Mouse (Mus musculus): ENCODE results near the gene Adm. TPM values are rescaled to one million over a fixed set of nuclear protein-coding genes. Genes with fewer than 3 reads are reported as not detected.

Gene Adm
- polyA plus RNA-seq, 1 experiment, result 1.4 TPM

DNA sequence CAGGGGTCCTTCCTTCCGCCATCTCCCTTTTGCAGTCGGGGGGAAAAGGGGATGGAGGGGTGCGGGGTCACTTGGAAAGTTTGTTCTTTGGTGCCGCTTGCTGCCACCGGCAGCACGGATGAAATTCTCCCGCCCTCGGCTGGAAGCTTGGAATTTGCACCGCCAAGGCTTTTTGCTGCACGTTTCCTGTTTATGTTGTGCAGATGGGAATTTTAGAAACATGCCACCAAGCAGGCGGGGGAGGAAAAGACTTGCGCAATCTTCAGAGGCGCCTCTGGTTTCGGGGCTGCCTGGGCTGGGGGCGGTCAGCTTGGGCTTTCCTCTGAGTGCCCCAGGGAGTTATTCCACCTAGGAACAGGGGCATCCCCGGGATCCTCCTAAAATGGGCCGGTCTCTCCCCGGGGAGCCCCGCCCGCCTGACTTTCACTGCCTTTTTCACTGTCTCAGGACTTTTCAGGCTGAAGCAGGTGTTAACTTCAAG is 12.3 kb upstream of the Adm start:
- TF ChIP-seq POLR2A (IDR thresholded peaks at IDR 0.05; ENCODE audit: borderline replicate concordance, extremely low read depth, insufficient read depth, insufficient read length, poor library complexity, severe bottlenecking), result no peak
- no peak for TF ChIP-seq CTCF (IDR thresholded peaks at IDR 0.05; ENCODE audit: borderline replicate concordance, extremely low read depth, insufficient read depth, insufficient read length)
- DNase-seq (ENCODE audit: low read depth), result peak; percentile 72

DNA sequence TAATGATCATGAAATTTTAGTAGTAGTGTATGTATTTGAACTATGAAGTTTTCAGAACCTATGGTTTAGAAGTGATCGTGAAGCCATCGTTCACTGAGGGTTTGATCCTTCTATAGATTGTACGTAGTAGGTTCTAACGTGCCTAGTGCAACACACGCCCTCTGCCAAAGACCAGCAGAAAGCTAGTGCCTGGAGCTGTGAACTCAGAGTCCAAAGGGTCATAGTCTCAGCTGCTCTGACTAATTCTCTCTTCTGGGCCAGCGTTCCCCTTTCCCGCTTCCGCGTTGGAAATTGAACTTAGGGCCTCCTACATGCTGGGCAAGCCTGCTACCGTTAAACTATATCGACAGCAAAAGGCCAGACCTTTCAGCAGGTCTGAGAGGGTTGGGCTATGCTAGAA is 11.7 kb upstream of the Adm start:
- no peak for DNase-seq (ENCODE audit: low read depth)
- TF ChIP-seq POLR2A (IDR thresholded peaks at IDR 0.05; ENCODE audit: borderline replicate concordance, extremely low read depth, insufficient read depth, insufficient read length, poor library complexity, severe bottlenecking) (no peak), CTCF (IDR thresholded peaks at IDR 0.05; ENCODE audit: borderline replicate concordance, extremely low read depth, insufficient read depth, insufficient read length) (no peak)

DNA sequence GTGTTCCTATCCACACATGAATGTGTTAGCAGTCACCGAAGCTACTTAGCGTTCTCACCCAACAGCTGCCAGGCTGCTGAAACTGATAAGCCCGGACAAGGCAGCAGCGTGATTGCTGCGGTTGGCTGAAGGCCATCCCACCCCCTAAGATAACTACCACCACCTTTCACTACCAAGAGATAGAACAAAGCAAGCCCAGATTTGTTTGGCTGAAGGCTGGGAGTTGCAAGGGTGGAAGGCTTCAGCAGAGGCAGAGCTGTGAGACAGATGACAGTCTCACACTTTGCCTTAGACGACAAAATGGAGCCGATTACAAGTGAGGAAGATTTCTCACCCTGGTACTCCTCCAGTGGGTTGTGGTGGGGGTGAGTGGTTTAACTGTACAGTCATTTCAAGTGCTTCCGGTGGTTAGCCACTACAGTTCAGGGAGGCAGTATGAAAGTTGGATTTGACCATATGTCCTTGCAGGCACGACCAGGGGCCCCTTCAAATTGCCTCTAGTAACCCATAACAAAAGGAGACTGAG is 8.3 kb upstream of the Adm start:
- peak; percentile 46 for DNase-seq (ENCODE audit: low read depth)
- no peak for TF ChIP-seq POLR2A (IDR thresholded peaks at IDR 0.05; ENCODE audit: borderline replicate concordance, extremely low read depth, insufficient read depth, insufficient read length, poor library complexity, severe bottlenecking)

- no peak for TF ChIP-seq CTCF (IDR thresholded peaks at IDR 0.05; ENCODE audit: borderline replicate concordance, extremely low read depth, insufficient read depth, insufficient read length)
- no peak for DNase-seq (ENCODE audit: low read depth)
Observed at GRCm38 (mm10) chr7:110624067-110624466, 3.4 kb upstream of the Adm start.

DNA sequence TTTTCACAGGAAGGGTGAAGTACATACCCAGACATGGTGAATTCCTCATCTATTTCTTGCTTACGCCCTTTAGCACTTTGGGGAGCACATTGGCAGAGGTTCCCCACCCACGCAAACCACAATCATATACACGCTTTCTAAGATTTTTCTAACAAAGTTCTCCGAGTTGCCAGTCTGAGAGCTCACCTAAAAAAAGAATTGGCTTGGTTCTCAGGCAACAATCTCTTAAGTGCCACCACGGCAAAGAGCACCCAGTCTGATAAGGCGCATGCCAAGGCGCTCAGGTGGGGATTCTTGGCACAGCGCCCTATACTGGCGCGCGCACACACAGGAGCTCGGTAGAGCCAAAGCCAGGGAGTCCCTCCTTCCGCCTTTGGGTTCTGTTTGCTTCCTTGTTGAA is 2.5 kb upstream of the Adm start:
- TF ChIP-seq POLR2A (IDR thresholded peaks at IDR 0.05; ENCODE audit: borderline replicate concordance, extremely low read depth, insufficient read depth, insufficient read length, poor library complexity, severe bottlenecking), result no peak
- TF ChIP-seq CTCF (IDR thresholded peaks at IDR 0.05; ENCODE audit: borderline replicate concordance, extremely low read depth, insufficient read depth, insufficient read length), result no peak
- no peak for DNase-seq (ENCODE audit: low read depth)

- DNase-seq (ENCODE audit: low read depth), result no peak
- no peak for TF ChIP-seq CTCF (IDR thresholded peaks at IDR 0.05; ENCODE audit: borderline replicate concordance, extremely low read depth, insufficient read depth, insufficient read length)
- TF ChIP-seq POLR2A (IDR thresholded peaks at IDR 0.05; ENCODE audit: borderline replicate concordance, extremely low read depth, insufficient read depth, insufficient read length, poor library complexity, severe bottlenecking), result no peak
Observed at GRCm38 (mm10) chr7:110625489-110625888, 2.0 kb upstream of the Adm start.

DNA sequence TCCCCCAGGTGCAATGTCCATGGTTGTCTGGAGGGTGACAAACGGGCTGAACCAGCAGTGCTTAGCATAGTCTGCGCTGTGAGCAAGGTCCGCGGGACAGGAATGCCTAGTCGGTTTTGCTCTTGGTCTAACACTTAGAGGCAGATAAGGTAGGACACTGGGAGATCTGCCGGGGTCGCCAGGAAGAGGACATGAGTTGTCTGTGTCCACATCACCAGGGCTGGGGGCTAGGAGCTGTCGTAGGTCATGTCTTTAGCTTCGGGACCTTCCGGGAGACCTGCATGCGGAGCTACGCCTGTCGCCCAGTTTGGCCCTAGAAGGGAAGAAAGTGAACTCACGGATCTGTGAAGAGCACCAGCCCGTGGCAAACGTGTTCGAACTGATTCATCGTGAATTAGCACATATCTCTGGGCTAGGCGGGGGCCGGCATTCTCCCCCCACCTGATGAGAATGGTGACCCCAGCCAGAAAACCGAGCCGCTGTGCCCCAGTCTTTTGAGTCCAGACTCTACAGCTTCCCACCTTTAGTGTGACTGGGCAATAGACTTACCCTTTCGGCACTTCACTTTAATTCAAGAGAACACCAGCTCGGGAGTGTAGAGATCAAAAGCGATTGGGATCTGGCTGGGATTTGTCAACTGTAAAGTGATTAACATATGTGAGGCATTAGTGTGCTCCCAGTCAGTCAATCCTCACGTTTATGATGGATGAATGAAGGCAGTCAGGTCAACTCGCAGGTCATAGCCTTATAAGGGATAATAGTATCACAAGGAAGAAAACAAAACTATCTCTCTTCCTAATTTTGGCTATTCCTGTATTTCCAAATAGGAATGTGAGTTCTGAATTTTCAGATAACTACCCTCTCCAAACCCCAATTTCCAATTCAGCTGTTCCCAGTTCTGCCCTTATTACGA is 1.0 kb upstream of the Adm start:
- TF ChIP-seq POLR2A (IDR thresholded peaks at IDR 0.05; ENCODE audit: borderline replicate concordance, extremely low read depth, insufficient read depth, insufficient read length, poor library complexity, severe bottlenecking), result no peak
- TF ChIP-seq CTCF (IDR thresholded peaks at IDR 0.05; ENCODE audit: borderline replicate concordance, extremely low read depth, insufficient read depth, insufficient read length), result no peak

DNA sequence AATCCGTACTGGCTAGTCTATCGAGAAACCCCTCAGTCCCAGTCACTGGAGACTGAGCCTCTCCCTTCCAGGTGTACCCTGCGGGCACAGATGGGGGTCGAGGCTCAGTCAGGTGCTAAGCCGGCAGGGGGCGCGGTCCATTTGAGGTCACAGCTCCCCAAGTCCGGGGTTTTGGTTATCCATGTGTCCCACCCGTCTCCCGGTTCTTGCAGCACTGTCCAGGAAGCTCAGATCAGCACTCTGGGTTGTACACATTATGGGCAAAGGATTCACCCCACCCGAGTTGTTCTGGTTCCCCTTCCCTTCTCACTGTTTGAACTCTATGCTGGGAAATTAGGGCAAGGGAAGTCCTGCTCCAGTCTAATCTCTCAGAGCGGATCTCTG is 370 bp upstream of the Adm start:
- DNase-seq (ENCODE audit: low read depth), result no peak

More for the DNA sequence above, 1.0 kb upstream of the Adm start:
- no peak for DNase-seq (ENCODE audit: low read depth)

GRCm38 (mm10) chr7:110628273-110628600 is 776 bp downstream of the Adm start:
- TF ChIP-seq POLR2A (IDR thresholded peaks at IDR 0.05; ENCODE audit: borderline replicate concordance, extremely low read depth, insufficient read depth, insufficient read length, poor library complexity, severe bottlenecking) (no peak), CTCF (IDR thresholded peaks at IDR 0.05; ENCODE audit: borderline replicate concordance, extremely low read depth, insufficient read depth, insufficient read length) (0 out of 2 replicates have a peak, but pooled peaks have one; percentile 0)
- no peak for DNase-seq (ENCODE audit: low read depth)

More for the DNA sequence above, 370 bp upstream of the Adm start:
- TF ChIP-seq POLR2A (IDR thresholded peaks at IDR 0.05; ENCODE audit: borderline replicate concordance, extremely low read depth, insufficient read depth, insufficient read length, poor library complexity, severe bottlenecking), result no peak
- peak; percentile 28; the same call in 1 of the 2 replicates for TF ChIP-seq CTCF (IDR thresholded peaks at IDR 0.05; ENCODE audit: borderline replicate concordance, extremely low read depth, insufficient read depth, insufficient read length)

DNA sequence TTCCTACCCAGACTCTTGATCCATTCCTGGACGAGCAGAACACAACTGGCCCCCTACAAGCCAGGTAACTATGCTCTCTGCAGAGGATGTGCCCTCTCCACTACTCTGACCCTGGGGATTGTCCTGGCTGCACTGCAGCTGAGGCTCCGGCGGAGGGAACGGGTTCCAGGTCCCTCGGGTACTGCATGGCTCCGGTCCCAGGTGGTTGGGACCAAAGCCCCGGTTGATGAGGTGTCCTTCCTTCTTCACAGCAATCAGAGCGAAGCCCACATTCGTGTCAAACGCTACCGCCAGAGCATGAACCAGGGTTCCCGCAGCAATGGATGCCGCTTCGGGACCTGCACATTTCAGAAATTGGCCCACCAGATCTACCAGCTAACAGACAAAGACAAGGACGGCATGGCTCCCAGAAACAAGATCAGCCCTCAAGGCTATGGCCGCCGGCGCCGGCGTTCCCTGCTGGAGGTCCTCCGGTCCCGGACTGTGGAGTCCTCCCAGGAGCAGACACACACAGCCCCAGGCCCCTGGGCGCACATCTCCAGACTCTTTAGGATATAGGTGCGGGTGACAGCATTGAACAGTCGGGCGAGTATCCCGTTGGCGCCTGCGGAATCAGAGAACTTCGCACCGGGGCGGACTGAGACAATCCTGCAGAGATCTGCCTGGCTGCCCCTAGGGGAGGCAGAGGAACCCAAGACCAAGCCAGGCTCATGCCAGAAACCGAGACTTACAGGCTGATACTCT is 1.3 kb downstream of the Adm start:
- TF ChIP-seq CTCF (IDR thresholded peaks at IDR 0.05; ENCODE audit: borderline replicate concordance, extremely low read depth, insufficient read depth, insufficient read length), result peak; percentile 49; the same call in 1 of the 2 replicates
- no peak for TF ChIP-seq POLR2A (IDR thresholded peaks at IDR 0.05; ENCODE audit: borderline replicate concordance, extremely low read depth, insufficient read depth, insufficient read length, poor library complexity, severe bottlenecking)
- peak; percentile 56 for DNase-seq (ENCODE audit: low read depth)

DNA sequence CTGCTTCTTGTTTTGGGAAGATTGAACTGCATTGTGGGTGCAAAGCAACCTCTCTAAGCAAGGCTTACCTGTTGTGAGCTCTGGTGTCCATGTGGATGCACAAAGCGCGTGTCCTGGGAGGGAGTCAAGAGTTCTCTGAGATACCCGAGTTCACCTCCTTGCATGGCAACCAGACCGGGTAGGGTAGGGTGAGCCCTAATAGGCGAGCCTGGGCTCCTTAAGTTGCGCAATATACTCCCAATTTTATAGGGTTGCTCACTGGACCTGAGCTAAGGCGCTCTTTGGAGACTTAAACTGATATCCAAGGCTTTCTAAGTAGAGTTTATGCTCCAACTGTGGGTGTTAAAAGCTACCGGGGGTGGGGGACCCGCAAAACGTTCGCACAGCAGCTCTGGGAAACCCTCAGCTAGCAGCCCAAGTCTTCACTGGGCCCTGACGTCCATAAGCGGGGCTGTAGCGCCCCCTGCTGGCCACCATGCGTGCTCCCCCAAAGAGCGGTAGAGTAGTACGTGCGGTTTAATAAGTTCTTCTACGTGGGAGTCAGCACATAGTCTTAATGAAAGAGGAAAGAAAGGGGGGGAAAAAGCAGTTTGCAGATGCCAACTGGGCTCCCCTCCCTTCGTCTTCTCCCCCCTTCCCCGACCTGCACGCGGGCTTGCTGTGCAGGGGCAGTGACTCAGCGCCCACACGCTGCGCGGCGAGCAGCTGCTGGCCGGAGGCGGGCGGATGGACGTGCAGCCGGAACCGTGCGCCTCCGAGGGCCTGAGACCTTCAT is 2.6 kb downstream of the Adm start:
- peak; percentile 95 for DNase-seq (ENCODE audit: low read depth)
- TF ChIP-seq CTCF (IDR thresholded peaks at IDR 0.05; ENCODE audit: borderline replicate concordance, extremely low read depth, insufficient read depth, insufficient read length), result peak; percentile 99
- TF ChIP-seq POLR2A (IDR thresholded peaks at IDR 0.05; ENCODE audit: borderline replicate concordance, extremely low read depth, insufficient read depth, insufficient read length, poor library complexity, severe bottlenecking), result no peak

All from brain, embryonic 14.5 days (tissue).